Mouse (Mus musculus): ENCODE data around the gene Adgrb2. TPM values are rescaled to one million over a fixed set of nuclear protein-coding genes. Genes with fewer than 3 reads are reported as not detected.
A peak's percentile ranks its signal among the peaks of the same experiment; 100 is the strongest.

Gene Adgrb2
- total RNA-seq, 1 experiment: 19.5 TPM

DNA sequence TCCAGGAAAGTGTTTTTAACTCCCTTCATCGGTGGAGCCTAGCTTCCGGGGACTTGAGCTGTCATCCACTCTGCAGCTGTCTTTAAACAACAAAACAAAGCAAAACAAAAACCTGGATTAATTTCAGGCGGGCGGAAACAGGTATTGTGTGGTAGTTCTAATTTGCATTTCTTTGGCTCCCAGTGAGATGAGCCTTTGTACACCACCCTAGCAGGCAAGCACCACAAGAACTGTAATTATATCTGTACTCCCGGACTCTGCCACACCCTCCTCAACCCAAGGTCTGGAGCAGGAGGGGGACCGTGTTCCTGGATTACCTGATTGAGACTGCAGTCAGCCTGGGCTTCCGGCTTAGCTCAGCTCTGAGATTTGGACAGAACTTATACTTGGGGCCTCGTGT, 14.5 kb upstream of the Adgrb2 start:
- no peak overlapping the region for H3K9ac ChIP-seq (ENCODE audit: insufficient read depth, low read depth, low read length, poor library complexity, severe bottlenecking)
- TF ChIP-seq HCFC1 (IDR thresholded peaks at IDR 0.05; ENCODE audit: borderline replicate concordance, insufficient read depth, low read length) (0 out of 2 replicates have a peak, but pooled peaks have one; percentile 33), ZC3H11A (IDR thresholded peaks at IDR 0.05; ENCODE audit: borderline replicate concordance, low read depth, low read length) (no peak)
- H3K36me3 ChIP-seq (ENCODE audit: control insufficient read depth, insufficient read depth, low read length, poor library complexity, severe bottlenecking): no peaks in the 10 kb centered on the region
- no peak overlapping the region for H3K4me3 ChIP-seq (ENCODE audit: insufficient read depth in 1 of 2, low read depth in 1 of 2, low read length in 2 of 2, poor library complexity in 1 of 2, severe bottlenecking in 1 of 2)
- in situ Hi-C loops (cut with MboI; ENCODE audit: low sequenced_read_pairs in 2 of 2, unreplicated experiment in 2 of 2): no loop called here
- no peaks in the 10 kb centered on the region for H3K9me3 ChIP-seq (ENCODE audit: control insufficient read depth, insufficient read depth, low read depth, low read length)
- DNase-seq (ENCODE audit: low read depth, low spot score): no peak
- H3K27ac ChIP-seq (ENCODE audit: insufficient read depth, low read depth, low read length, poor library complexity, severe bottlenecking): no peak overlapping the region
- H3K4me1 ChIP-seq (ENCODE audit: control insufficient read depth in 2 of 2, insufficient read depth in 2 of 2, low read length in 2 of 2, poor library complexity in 1 of 2): peaks cover 13 to 34% of the 10 kb centered on the region in 2 experiments

- H3K36me3 ChIP-seq (ENCODE audit: control insufficient read depth, insufficient read depth, low read length, poor library complexity, severe bottlenecking): no peaks in the 10 kb centered on the region
- H3K27ac ChIP-seq (ENCODE audit: insufficient read depth, low read depth, low read length, poor library complexity, severe bottlenecking): no peak overlapping the region
- no peak for DNase-seq (ENCODE audit: low read depth, low spot score)
- in situ Hi-C loops (cut with MboI; ENCODE audit: low sequenced_read_pairs in 2 of 2, unreplicated experiment in 2 of 2): no loop called here
- no peak overlapping the region for H3K9ac ChIP-seq (ENCODE audit: insufficient read depth, low read depth, low read length, poor library complexity, severe bottlenecking)
- TF ChIP-seq ZNF384 (IDR thresholded peaks at IDR 0.05; ENCODE audit: low read depth, low read length) (no peak), ZC3H11A (IDR thresholded peaks at IDR 0.05; ENCODE audit: borderline replicate concordance, low read depth, low read length) (no peak), CHD2 (IDR thresholded peaks at IDR 0.05; ENCODE audit: low read depth, low read length) (no peak), HCFC1 (IDR thresholded peaks at IDR 0.05; ENCODE audit: borderline replicate concordance, insufficient read depth, low read length) (no peak), MAFK (IDR thresholded peaks at IDR 0.05; ENCODE audit: insufficient read depth, low read depth, low read length) (no peak)
- H3K4me1 ChIP-seq (ENCODE audit: control insufficient read depth in 2 of 2, insufficient read depth in 2 of 2, low read length in 2 of 2, poor library complexity in 1 of 2): peaks cover 13 to 34% of the 10 kb centered on the region in 2 experiments
- no peaks in the 10 kb centered on the region for H3K9me3 ChIP-seq (ENCODE audit: control insufficient read depth, insufficient read depth, low read depth, low read length)
- no peak overlapping the region for H3K4me3 ChIP-seq (ENCODE audit: insufficient read depth in 1 of 2, low read depth in 1 of 2, low read length in 2 of 2, poor library complexity in 1 of 2, severe bottlenecking in 1 of 2)
Observed at GRCm38 (mm10) chr4:129970861-129971260, 13.8 kb upstream of the Adgrb2 start.

DNA sequence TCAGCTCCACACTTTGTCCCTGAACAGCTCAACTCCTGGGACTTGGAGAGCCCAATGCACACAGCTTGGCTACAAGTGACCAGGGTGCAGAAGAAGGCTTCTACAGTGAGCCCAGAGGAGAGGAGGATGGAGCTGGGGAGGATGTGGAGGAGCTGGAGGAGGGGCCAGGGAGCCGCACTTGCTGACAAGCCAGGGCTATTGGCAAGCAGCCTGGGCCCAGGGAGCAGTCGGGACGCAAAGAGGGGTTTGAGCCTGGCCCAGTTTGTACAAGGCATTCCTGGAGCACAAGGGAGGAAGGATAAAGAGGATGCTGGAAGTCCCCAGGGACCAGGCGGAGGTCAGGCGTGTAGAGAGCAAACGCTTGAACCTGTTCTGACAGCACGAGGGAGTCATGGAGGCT, 12.7 kb upstream of the Adgrb2 start:
- Histone ChIP-seq H3K4me1 (ENCODE audit: control insufficient read depth in 2 of 2, insufficient read depth in 2 of 2, low read length in 2 of 2, poor library complexity in 1 of 2) (peaks cover 9 to 33% of the 10 kb centered on the region in 2 experiments), H3K36me3 (ENCODE audit: control insufficient read depth, insufficient read depth, low read length, poor library complexity, severe bottlenecking) (no peaks in the 10 kb centered on the region), H3K4me3 (ENCODE audit: insufficient read depth in 1 of 2, low read depth in 1 of 2, low read length in 2 of 2, poor library complexity in 1 of 2, severe bottlenecking in 1 of 2) (peak overlapping the region; percentile 24 to 35; a peak in 2 of 4 replicates), H3K9ac (ENCODE audit: insufficient read depth, low read depth, low read length, poor library complexity, severe bottlenecking) (no peak overlapping the region), H3K9me3 (ENCODE audit: control insufficient read depth, insufficient read depth, low read depth, low read length) (no peaks in the 10 kb centered on the region), H3K27ac (ENCODE audit: insufficient read depth, low read depth, low read length, poor library complexity, severe bottlenecking) (no peak overlapping the region)
- TF ChIP-seq MAFK (IDR thresholded peaks at IDR 0.05; ENCODE audit: insufficient read depth, low read depth, low read length) (no peak), HCFC1 (IDR thresholded peaks at IDR 0.05; ENCODE audit: borderline replicate concordance, insufficient read depth, low read length) (no peak), CHD2 (IDR thresholded peaks at IDR 0.05; ENCODE audit: low read depth, low read length) (no peak), ZC3H11A (IDR thresholded peaks at IDR 0.05; ENCODE audit: borderline replicate concordance, low read depth, low read length) (no peak), ZNF384 (IDR thresholded peaks at IDR 0.05; ENCODE audit: low read depth, low read length) (no peak)
- in situ Hi-C loops (cut with MboI; ENCODE audit: low sequenced_read_pairs in 2 of 2, unreplicated experiment in 2 of 2): no loop called here
- no peak for DNase-seq (ENCODE audit: low read depth, low spot score)

GRCm38 (mm10) chr4:129974285-129974684, 10.4 kb upstream of the Adgrb2 start:
- peaks cover 12 to 31% of the 10 kb centered on the region in 2 experiments for H3K4me1 ChIP-seq (ENCODE audit: control insufficient read depth in 2 of 2, insufficient read depth in 2 of 2, low read length in 2 of 2, poor library complexity in 1 of 2)
- no peak overlapping the region for H3K27ac ChIP-seq (ENCODE audit: insufficient read depth, low read depth, low read length, poor library complexity, severe bottlenecking)
- H3K9me3 ChIP-seq (ENCODE audit: control insufficient read depth, insufficient read depth, low read depth, low read length): no peaks in the 10 kb centered on the region
- no peak overlapping the region for H3K9ac ChIP-seq (ENCODE audit: insufficient read depth, low read depth, low read length, poor library complexity, severe bottlenecking)
- TF ChIP-seq CHD2 (IDR thresholded peaks at IDR 0.05; ENCODE audit: low read depth, low read length): no peak
- TF ChIP-seq ZC3H11A (IDR thresholded peaks at IDR 0.05; ENCODE audit: borderline replicate concordance, low read depth, low read length): no peak
- no peak for TF ChIP-seq ZNF384 (IDR thresholded peaks at IDR 0.05; ENCODE audit: low read depth, low read length)
- TF ChIP-seq HCFC1 (IDR thresholded peaks at IDR 0.05; ENCODE audit: borderline replicate concordance, insufficient read depth, low read length): no peak
- no peak for TF ChIP-seq MAFK (IDR thresholded peaks at IDR 0.05; ENCODE audit: insufficient read depth, low read depth, low read length)
- DNase-seq (ENCODE audit: low read depth, low spot score): no peak
- H3K36me3 ChIP-seq (ENCODE audit: control insufficient read depth, insufficient read depth, low read length, poor library complexity, severe bottlenecking): no peaks in the 10 kb centered on the region
- in situ Hi-C loops (cut with MboI; ENCODE audit: low sequenced_read_pairs in 2 of 2, unreplicated experiment in 2 of 2): no loop called here
- H3K4me3 ChIP-seq (ENCODE audit: insufficient read depth in 1 of 2, low read depth in 1 of 2, low read length in 2 of 2, poor library complexity in 1 of 2, severe bottlenecking in 1 of 2): no peak overlapping the region

GRCm38 (mm10) chr4:129977256-129977655, 7.4 kb upstream of the Adgrb2 start:
- Histone ChIP-seq H3K9ac (ENCODE audit: insufficient read depth, low read depth, low read length, poor library complexity, severe bottlenecking) (no peak overlapping the region), H3K36me3 (ENCODE audit: control insufficient read depth, insufficient read depth, low read length, poor library complexity, severe bottlenecking) (no peaks in the 10 kb centered on the region), H3K4me3 (ENCODE audit: insufficient read depth in 1 of 2, low read depth in 1 of 2, low read length in 2 of 2, poor library complexity in 1 of 2, severe bottlenecking in 1 of 2) (no peak overlapping the region), H3K4me1 (ENCODE audit: control insufficient read depth in 2 of 2, insufficient read depth in 2 of 2, low read length in 2 of 2, poor library complexity in 1 of 2) (peaks cover 2 to 32% of the 10 kb centered on the region in 2 experiments; a peak in 3 of 4 replicates), H3K27ac (ENCODE audit: insufficient read depth, low read depth, low read length, poor library complexity, severe bottlenecking) (no peak overlapping the region), H3K9me3 (ENCODE audit: control insufficient read depth, insufficient read depth, low read depth, low read length) (no peaks in the 10 kb centered on the region)
- in situ Hi-C loops (cut with MboI; ENCODE audit: low sequenced_read_pairs in 2 of 2, unreplicated experiment in 2 of 2): no loop called here
- no peak for TF ChIP-seq MAFK (IDR thresholded peaks at IDR 0.05; ENCODE audit: insufficient read depth, low read depth, low read length)
- TF ChIP-seq ZNF384 (IDR thresholded peaks at IDR 0.05; ENCODE audit: low read depth, low read length): no peak
- no peak for TF ChIP-seq ZC3H11A (IDR thresholded peaks at IDR 0.05; ENCODE audit: borderline replicate concordance, low read depth, low read length)
- TF ChIP-seq CHD2 (IDR thresholded peaks at IDR 0.05; ENCODE audit: low read depth, low read length): no peak
- TF ChIP-seq HCFC1 (IDR thresholded peaks at IDR 0.05; ENCODE audit: borderline replicate concordance, insufficient read depth, low read length): no peak
- DNase-seq (ENCODE audit: low read depth, low spot score): no peak
